Mouse (Mus musculus): ENCODE data around the gene Eif1ad. TPM values are rescaled to one million over a fixed set of nuclear protein-coding genes. Genes with fewer than 3 reads are reported as not detected.
"Not testable (repeated sequence)": the region's sequence is repeated elsewhere in the genome, so short reads cannot be mapped to it uniquely, and the experiment has no call there.

Gene Eif1ad
- polyA plus RNA-seq, 1 experiment from 2014 or later = 53.9 TPM

GRCm38 (mm10) chr19:5384715-5385114, 18.2 kb downstream of the Eif1ad start:
- no peak overlapping the region for H3K4me3 ChIP-seq (replicated peaks)
- 94% methylated on average over 8 of the region's 8 CpGs for WGBS
- H3K27ac ChIP-seq = no peak overlapping the region
- peaks cover 16% of the 10 kb centered on the region for H3K4me1 ChIP-seq (replicated peaks)
- peaks cover 53% of the 10 kb centered on the region for H3K36me3 ChIP-seq
- H3K27me3 ChIP-seq (replicated peaks) = no peaks in the 10 kb centered on the region
- no peak overlapping the region for H3K4me2 ChIP-seq (replicated peaks)
- H3K9me3 ChIP-seq = no peaks in the 10 kb centered on the region
- ATAC-seq = no peak
- no peak overlapping the region for H3K9ac ChIP-seq

GRCm38 (mm10) chr19:5388011-5388441, 21.5 kb downstream of the Eif1ad start:
- Histone ChIP-seq H3K27ac (peak overlapping the region; percentile 83), H3K9me3 (no peaks in the 10 kb centered on the region), H3K4me3 (replicated peaks) (peak overlapping the region; percentile 97), H3K36me3 (peaks cover 25% of the 10 kb centered on the region), H3K4me2 (replicated peaks) (peak overlapping the region; percentile 84), H3K9ac (peak overlapping the region; percentile 91), H3K27me3 (replicated peaks) (no peaks in the 10 kb centered on the region), H3K4me1 (replicated peaks) (peaks cover 24% of the 10 kb centered on the region)
- peak; percentile 58 for ATAC-seq
- WGBS = under 1% methylated on average over 43 of the region's 43 CpGs

GRCm38 (mm10) chr19:5388588-5389242, 22.2 kb downstream of the Eif1ad start, which contains the start of gene Sart1:
Gene Sart1 (minus strand): TSS chr19:5388703.
- H3K4me1 ChIP-seq (replicated peaks) = peaks cover 24% of the 10 kb centered on the region
- peak within 1 kb of the TSS; percentile 97 for H3K4me3 ChIP-seq (replicated peaks)
- no peaks in the 10 kb centered on the region for H3K27me3 ChIP-seq (replicated peaks)
- peak within 1 kb of the TSS; percentile 91 for H3K9ac ChIP-seq
- peak within 1 kb of the TSS; percentile 88 for H3K27ac ChIP-seq
- ATAC-seq = peak; percentile 96
- 2% methylated on average over 43 of the region's 43 CpGs for WGBS
- no peaks in the 10 kb centered on the region for H3K9me3 ChIP-seq
- H3K36me3 ChIP-seq = peaks cover 18% of the 10 kb centered on the region
- peak within 1 kb of the TSS; percentile 84 for H3K4me2 ChIP-seq (replicated peaks)

- 20% methylated on average over 12 of the region's 12 CpGs for WGBS
- peak; percentile 60 for ATAC-seq
Observed at GRCm38 (mm10) chr19:5389647-5390046, 23.1 kb downstream of the Eif1ad start.

GRCm38 (mm10) chr19:5390416-5390815, 23.9 kb downstream of the Eif1ad start:
- Histone ChIP-seq H3K27ac (peak overlapping the region; percentile 82), H3K36me3 (peaks cover 3% of the 10 kb centered on the region; the same call in 1 of the 2 replicates), H3K9ac (peak overlapping the region; percentile 91; the same call in 1 of the 2 replicates), H3K27me3 (replicated peaks) (no peaks in the 10 kb centered on the region), H3K4me2 (replicated peaks) (peak overlapping the region; percentile 84), H3K9me3 (no peaks in the 10 kb centered on the region), H3K4me1 (replicated peaks) (peaks cover 24% of the 10 kb centered on the region), H3K4me3 (replicated peaks) (peak overlapping the region; percentile 97; the same call in 1 of the 2 replicates)
- no peak for ATAC-seq
- 57% methylated on average over 8 of the region's 8 CpGs for WGBS

More at GRCm38 (mm10) chr19:5389647-5390046, 23.1 kb downstream of the Eif1ad start:
- Histone ChIP-seq H3K27ac (peak overlapping the region; percentile 82), H3K4me3 (replicated peaks) (peak overlapping the region; percentile 97), H3K4me2 (replicated peaks) (peak overlapping the region; percentile 84), H3K27me3 (replicated peaks) (no peaks in the 10 kb centered on the region), H3K9me3 (no peaks in the 10 kb centered on the region), H3K9ac (peak overlapping the region; percentile 91), H3K36me3 (peaks cover 9% of the 10 kb centered on the region; the same call in 1 of the 2 replicates), H3K4me1 (replicated peaks) (peaks cover 24% of the 10 kb centered on the region)

GRCm38 (mm10) chr19:5392892-5393291, 26.4 kb downstream of the Eif1ad start:
- Histone ChIP-seq H3K4me3 (replicated peaks) (no peak overlapping the region), H3K27ac (0 out of 2 replicates have a peak overlapping the region, but pooled peaks have one; percentile 38), H3K9ac (no peak overlapping the region), H3K4me1 (replicated peaks) (peaks cover 8% of the 10 kb centered on the region), H3K36me3 (no peaks in the 10 kb centered on the region), H3K27me3 (replicated peaks) (no peaks in the 10 kb centered on the region), H3K4me2 (replicated peaks) (no peak overlapping the region), H3K9me3 (no peaks in the 10 kb centered on the region)
- no peak for ATAC-seq
- 46% methylated on average over 4 of the region's 4 CpGs for WGBS

- Histone ChIP-seq H3K4me2 (replicated peaks) (no peak overlapping the region), H3K36me3 (no peaks in the 10 kb centered on the region), H3K9me3 (no peaks in the 10 kb centered on the region), H3K9ac (no peak overlapping the region), H3K27me3 (replicated peaks) (no peaks in the 10 kb centered on the region), H3K4me1 (replicated peaks) (peaks cover 8% of the 10 kb centered on the region; the same call in 1 of the 2 replicates), H3K4me3 (replicated peaks) (no peak overlapping the region), H3K27ac (no peak overlapping the region)
- ATAC-seq = no peak
- WGBS = 53% methylated on average over 10 of the region's 10 CpGs
Observed at GRCm38 (mm10) chr19:5394168-5394567, 27.6 kb downstream of the Eif1ad start.

GRCm38 (mm10) chr19:5395371-5395770, 28.8 kb downstream of the Eif1ad start:
- no peak overlapping the region for H3K4me2 ChIP-seq (replicated peaks)
- no peak for ATAC-seq
- H3K4me3 ChIP-seq (replicated peaks) = no peak overlapping the region
- no peaks in the 10 kb centered on the region for H3K27me3 ChIP-seq (replicated peaks)
- H3K4me1 ChIP-seq (replicated peaks) = peaks cover 5% of the 10 kb centered on the region; the same call in 1 of the 2 replicates
- H3K9ac ChIP-seq = no peak overlapping the region
- no peaks in the 10 kb centered on the region for H3K36me3 ChIP-seq
- no peaks in the 10 kb centered on the region for H3K9me3 ChIP-seq
- no peak overlapping the region for H3K27ac ChIP-seq
- 66% methylated on average over 4 of the region's 4 CpGs for WGBS

GRCm38 (mm10) chr19:5401073-5401472, 34.5 kb downstream of the Eif1ad start:
- not testable (repeated sequence) for ATAC-seq; H3K4me3 ChIP-seq (replicated peaks)

GRCm38 (mm10) chr19:5402293-5402692, 35.8 kb downstream of the Eif1ad start, which contains the start of gene Tsga10ip:
Gene Tsga10ip (minus strand): TSS chr19:5402526.
- H3K27ac ChIP-seq = no peak within 1 kb of the TSS
- H3K36me3 ChIP-seq = no peaks in the 10 kb centered on the region
- no peak within 1 kb of the TSS for H3K9ac ChIP-seq
- no peaks in the 10 kb centered on the region for H3K9me3 ChIP-seq
- no peaks in the 10 kb centered on the region for H3K27me3 ChIP-seq (replicated peaks)
- H3K4me1 ChIP-seq (replicated peaks) = 0 out of 2 replicates have a peak, but pooled peaks cover 4% of the 10 kb centered on the region
- ATAC-seq = no peak
- H3K4me2 ChIP-seq (replicated peaks) = no peak within 1 kb of the TSS
- WGBS = 72% methylated on average over 8 of the region's 8 CpGs
- no peak within 1 kb of the TSS for H3K4me3 ChIP-seq (replicated peaks)

More at GRCm38 (mm10) chr19:5401073-5401472, 34.5 kb downstream of the Eif1ad start:
- H3K4me1 ChIP-seq (replicated peaks); H3K9ac ChIP-seq; H3K9me3 ChIP-seq; H3K4me2 ChIP-seq (replicated peaks); H3K27me3 ChIP-seq (replicated peaks); H3K27ac ChIP-seq; H3K36me3 ChIP-seq: not testable (repeated sequence)
- 72% methylated on average over 4 of the region's 4 CpGs for WGBS

- peak overlapping the region; percentile 54 for H3K4me2 ChIP-seq (replicated peaks)
- H3K4me3 ChIP-seq (replicated peaks) = peak overlapping the region; percentile 31
- no peaks in the 10 kb centered on the region for H3K36me3 ChIP-seq
- H3K9me3 ChIP-seq = no peaks in the 10 kb centered on the region
- H3K27me3 ChIP-seq (replicated peaks) = no peaks in the 10 kb centered on the region
- peak overlapping the region; percentile 43 for H3K9ac ChIP-seq
- 19% methylated on average over 7 of the region's 7 CpGs for WGBS
- no peak for ATAC-seq
- 0 out of 2 replicates have a peak overlapping the region, but pooled peaks have one; percentile 8 for H3K27ac ChIP-seq
- H3K4me1 ChIP-seq (replicated peaks) = 0 out of 2 replicates have a peak, but pooled peaks cover 7% of the 10 kb centered on the region
Observed at GRCm38 (mm10) chr19:5405924-5406323, 39.4 kb downstream of the Eif1ad start.

GRCm38 (mm10) chr19:5406531-5407126, 40.1 kb downstream of the Eif1ad start:
- H3K27ac ChIP-seq = peak overlapping the region; percentile 91
- H3K4me2 ChIP-seq (replicated peaks) = peak overlapping the region; percentile 58
- H3K27me3 ChIP-seq (replicated peaks); H3K9me3 ChIP-seq; H3K36me3 ChIP-seq; H3K4me1 ChIP-seq (replicated peaks): not testable (repeated sequence)
- H3K9ac ChIP-seq = peak overlapping the region; percentile 65
- WGBS = 19% methylated on average over 24 of the region's 25 CpGs
- peak overlapping the region; percentile 52 for H3K4me3 ChIP-seq (replicated peaks)
- ATAC-seq = peak; percentile 82
